Mouse (Mus musculus): ENCODE results near the gene Adh1. TPM values are rescaled to one million over a fixed set of nuclear protein-coding genes. Genes with fewer than 3 reads are reported as not detected.

The Adh1 gene
- polyA plus RNA-seq, 1 experiment from 2014 or later: 27.4 TPM

DNA sequence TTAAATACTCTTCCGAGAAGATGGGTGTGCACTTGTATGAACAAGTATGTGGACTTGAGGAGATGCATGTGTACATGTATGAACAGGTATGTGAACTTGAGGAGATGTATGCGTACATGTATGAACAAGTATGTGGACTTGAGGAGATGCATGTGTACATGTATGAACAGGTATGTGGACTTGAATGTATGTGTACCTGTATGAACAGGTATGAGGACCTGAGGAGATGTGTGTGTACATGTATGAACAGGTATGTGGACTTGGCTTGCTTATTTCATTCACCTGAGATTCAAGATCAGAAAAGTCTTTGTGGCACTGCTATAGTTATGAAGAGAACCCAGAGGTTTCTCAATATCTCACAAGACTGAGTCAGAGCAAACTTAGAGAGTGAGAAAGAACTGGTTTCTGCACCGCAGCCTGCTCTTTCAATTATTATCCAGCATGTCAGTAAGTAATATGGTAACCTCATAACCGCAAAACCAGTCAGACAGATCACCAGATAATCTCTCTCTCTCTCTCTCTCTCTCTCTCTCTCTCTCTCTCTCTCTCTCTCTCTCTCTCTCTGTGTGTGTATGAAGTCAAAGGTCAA lies 30.8 kb downstream of the Adh1 start:
- Histone ChIP-seq H3K4me1 (replicated peaks) (no peaks in the 10 kb centered on the region), H3K4me3 (no peak overlapping the region), H3K4me2 (no peak overlapping the region), H3K9me3 (replicated peaks) (no peaks in the 10 kb centered on the region), H3K36me3 (no peaks in the 10 kb centered on the region), H3K9ac (no peak overlapping the region), H3K27ac (no peak overlapping the region), H3K27me3 (no peaks in the 10 kb centered on the region)
- no peak for ATAC-seq (replicated peaks; ENCODE audit: insufficient number of reproducible peaks, insufficient read depth, low FRiP score, low read depth)
- WGBS: 86% methylated on average over 4 of the region's 4 CpGs

DNA sequence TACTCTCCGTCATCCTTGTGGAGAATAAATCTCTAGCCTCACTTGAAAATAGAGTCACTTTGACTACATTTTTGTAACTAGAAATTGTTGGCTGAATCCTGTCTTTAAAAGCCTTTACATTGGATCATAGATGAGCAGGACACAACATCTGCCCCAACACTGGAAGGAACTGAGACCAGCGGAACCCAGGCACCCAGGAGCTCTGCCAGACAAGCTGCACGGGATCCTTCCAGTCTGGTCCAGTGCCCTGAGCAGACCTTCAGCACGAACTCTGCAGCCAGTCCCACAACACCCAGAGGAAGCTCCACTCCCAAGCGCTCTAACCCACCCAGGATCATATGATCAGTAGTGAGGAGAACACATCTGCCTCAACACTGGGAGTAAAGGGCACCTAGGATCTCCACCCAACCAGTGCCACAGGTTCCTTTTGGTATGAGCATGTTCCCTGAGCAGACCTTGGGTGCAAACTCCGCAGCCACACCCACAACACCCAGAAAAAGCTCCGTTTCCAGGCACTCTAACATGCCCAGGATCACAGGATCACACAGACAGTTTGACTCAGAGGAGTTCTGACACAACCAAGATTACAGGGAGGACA lies 32.6 kb downstream of the Adh1 start:
- Histone ChIP-seq H3K9ac (no peak overlapping the region), H3K27me3 (no peaks in the 10 kb centered on the region), H3K4me2 (no peak overlapping the region), H3K4me3 (no peak overlapping the region), H3K9me3 (replicated peaks) (no peaks in the 10 kb centered on the region), H3K27ac (no peak overlapping the region), H3K4me1 (replicated peaks) (no peaks in the 10 kb centered on the region), H3K36me3 (no peaks in the 10 kb centered on the region)
- 84% methylated on average over 7 of the region's 7 CpGs for WGBS
- no peak for ATAC-seq (replicated peaks; ENCODE audit: insufficient number of reproducible peaks, insufficient read depth, low FRiP score, low read depth)

DNA sequence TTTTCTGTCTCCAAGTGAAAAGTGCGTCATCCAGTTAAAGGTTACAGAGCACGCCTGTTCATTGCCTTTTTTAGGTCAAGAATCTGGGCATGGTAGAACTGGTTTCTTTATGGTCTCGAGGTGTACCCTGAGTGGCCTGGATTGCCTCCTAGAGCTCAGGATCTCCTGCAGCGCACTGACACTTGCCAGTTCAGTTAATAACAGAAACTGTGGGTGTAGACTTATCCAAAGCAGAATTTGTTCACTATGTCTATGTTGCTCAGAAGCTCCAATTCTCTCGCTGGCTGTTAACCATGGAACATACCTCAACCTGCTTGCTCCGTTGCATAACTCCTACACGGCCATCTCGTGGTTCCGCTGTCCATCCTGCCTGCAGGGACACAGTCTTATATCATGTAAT lies 39.3 kb downstream of the Adh1 start:
- no peak for ATAC-seq (replicated peaks; ENCODE audit: insufficient number of reproducible peaks, insufficient read depth, low FRiP score, low read depth)
- no peaks in the 10 kb centered on the region for H3K9me3 ChIP-seq (replicated peaks)
- H3K27me3 ChIP-seq: no peaks in the 10 kb centered on the region
- 89% methylated on average over 9 of the region's 9 CpGs for WGBS
- no peaks in the 10 kb centered on the region for H3K36me3 ChIP-seq
- no peak overlapping the region for H3K4me2 ChIP-seq
- H3K9ac ChIP-seq: no peak overlapping the region
- H3K27ac ChIP-seq: no peak overlapping the region
- no peak overlapping the region for H3K4me3 ChIP-seq
- H3K4me1 ChIP-seq (replicated peaks): peaks cover 7% of the 10 kb centered on the region

DNA sequence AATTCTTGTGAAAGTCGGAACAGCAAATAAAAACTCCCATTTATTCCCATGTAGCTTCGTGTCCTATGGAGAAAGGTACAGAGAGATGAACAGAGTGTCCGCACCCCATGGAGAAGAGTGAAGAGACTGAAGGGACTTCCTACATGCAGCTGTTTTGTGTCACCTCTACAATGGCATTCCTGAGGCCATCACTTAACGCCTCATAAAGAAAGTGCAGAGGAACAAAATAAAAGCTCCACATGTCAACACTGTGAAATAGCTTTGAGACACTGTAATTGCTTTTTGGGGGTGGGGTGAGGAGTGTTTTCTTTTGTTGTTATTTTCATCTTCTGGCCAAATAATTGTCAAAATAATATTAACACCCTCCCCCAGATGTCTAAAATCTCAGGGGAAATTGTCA lies 41.9 kb downstream of the Adh1 start:
- Histone ChIP-seq H3K36me3 (no peaks in the 10 kb centered on the region), H3K4me2 (no peak overlapping the region), H3K9ac (no peak overlapping the region), H3K9me3 (replicated peaks) (no peaks in the 10 kb centered on the region), H3K27ac (no peak overlapping the region), H3K4me3 (no peak overlapping the region), H3K27me3 (no peaks in the 10 kb centered on the region), H3K4me1 (replicated peaks) (peaks cover 11% of the 10 kb centered on the region)
- ATAC-seq (replicated peaks; ENCODE audit: insufficient number of reproducible peaks, insufficient read depth, low FRiP score, low read depth): no peak
- 56% methylated on average over 4 of the region's 4 CpGs for WGBS

DNA sequence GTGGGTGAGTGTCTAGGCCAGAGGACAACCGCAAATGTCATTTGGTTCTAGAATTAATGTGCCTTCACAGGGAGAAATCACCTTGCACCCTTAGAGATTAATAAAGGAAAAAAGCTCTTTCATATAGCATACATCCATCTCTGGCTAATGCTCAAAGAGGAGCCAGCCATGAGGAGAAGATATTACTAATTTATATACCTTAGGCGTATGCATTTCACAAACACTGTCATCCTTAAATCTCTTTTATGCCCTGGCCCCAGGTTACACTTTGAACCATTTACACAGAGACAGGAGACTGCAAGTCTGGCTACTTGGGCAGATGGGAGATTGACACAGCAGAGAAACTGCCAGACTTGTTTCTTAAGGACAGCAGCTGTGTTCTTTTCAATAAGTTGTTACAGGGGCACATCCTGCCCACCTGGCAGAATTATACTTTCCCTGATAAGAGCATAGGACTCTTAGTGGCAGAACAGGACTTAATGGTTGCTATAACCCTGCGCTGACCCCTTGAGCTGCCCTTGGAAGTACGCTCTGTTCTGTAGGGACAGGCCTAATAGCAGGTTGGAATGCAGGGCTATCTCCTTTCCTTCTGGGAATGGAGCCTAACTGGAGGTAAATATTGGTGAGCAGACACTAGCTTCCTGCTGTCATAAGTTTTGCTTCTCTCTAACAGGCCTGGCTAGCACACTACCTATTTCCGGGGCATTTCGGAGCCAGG lies 43.1 kb downstream of the Adh1 start:
- Histone ChIP-seq H3K9ac (no peak overlapping the region), H3K27me3 (no peaks in the 10 kb centered on the region), H3K4me3 (no peak overlapping the region), H3K4me1 (replicated peaks) (peaks cover 11% of the 10 kb centered on the region), H3K9me3 (replicated peaks) (no peaks in the 10 kb centered on the region), H3K27ac (peak overlapping the region; percentile 20; the same call in 1 of the 2 replicates), H3K4me2 (no peak overlapping the region), H3K36me3 (no peaks in the 10 kb centered on the region)
- WGBS: 57% methylated on average over 6 of the region's 6 CpGs
- ATAC-seq (replicated peaks; ENCODE audit: insufficient number of reproducible peaks, insufficient read depth, low FRiP score, low read depth): no peak; the same call in 1 of the 2 replicates

DNA sequence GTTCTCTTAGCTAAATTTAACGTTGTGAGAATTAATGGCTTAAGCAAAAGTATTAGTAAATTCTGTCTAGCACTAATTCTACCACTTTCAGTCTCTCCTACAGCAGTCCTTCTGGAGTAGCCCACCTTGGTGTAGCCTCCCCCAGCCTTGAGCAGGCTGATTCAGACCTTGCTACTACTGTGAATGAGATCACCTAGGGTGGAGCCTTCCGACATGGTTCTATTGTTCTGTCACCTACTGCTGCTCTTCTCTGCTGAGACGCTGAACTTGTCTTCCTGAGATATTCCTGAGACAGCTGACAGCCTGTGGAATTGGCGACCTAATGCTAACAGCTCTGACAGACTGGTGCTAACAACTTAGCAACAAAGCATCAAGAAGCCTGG lies 43.7 kb downstream of the Adh1 start:
- peaks cover 11% of the 10 kb centered on the region for H3K4me1 ChIP-seq (replicated peaks)
- 41% methylated on average over 4 of the region's 4 CpGs for WGBS
- no peaks in the 10 kb centered on the region for H3K27me3 ChIP-seq
- no peaks in the 10 kb centered on the region for H3K36me3 ChIP-seq
- no peak; the same call in 1 of the 2 replicates for ATAC-seq (replicated peaks; ENCODE audit: insufficient number of reproducible peaks, insufficient read depth, low FRiP score, low read depth)
- H3K4me2 ChIP-seq: no peak overlapping the region
- no peak overlapping the region for H3K4me3 ChIP-seq
- peak overlapping the region; percentile 20; the same call in 1 of the 2 replicates for H3K27ac ChIP-seq
- H3K9ac ChIP-seq: no peak overlapping the region
- H3K9me3 ChIP-seq (replicated peaks): no peaks in the 10 kb centered on the region

DNA sequence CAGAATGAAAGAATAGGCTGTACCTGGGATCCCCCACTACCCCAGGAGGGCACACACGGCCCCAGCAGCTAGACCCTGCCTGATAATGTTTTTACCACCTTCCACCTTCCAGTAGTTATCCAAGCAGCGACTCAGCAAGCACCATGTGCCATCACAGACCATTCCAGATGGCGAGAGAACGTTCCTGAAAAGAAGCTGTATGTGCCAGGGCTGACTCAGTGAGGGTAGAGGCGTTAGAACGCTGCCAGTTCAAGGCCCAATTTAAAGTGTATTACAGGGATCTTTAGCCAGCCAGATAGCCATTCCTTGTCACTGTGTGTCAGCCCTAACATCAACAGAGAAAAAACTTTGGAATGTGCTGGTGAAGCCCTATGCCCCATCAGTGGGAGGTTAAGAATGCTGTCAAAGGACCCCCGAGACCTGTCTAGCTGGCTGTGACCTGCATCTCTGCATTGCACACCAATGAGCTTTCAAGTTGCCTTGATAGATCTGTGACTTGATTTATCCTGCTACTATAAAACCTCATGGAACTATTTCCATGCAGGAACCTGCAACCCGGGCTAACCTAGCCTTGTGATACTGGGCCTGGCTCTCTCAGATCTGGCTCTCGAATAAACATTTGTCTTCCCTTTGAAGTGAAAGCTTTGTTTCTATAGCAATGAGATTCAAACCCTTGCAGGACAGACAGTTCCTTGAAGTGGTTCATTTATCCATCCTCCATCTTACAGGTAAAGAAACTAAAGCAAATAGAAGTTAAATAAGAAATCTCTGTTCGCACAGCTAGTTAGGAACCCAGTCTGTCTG lies 44.9 kb downstream of the Adh1 start:
- H3K9ac ChIP-seq: no peak overlapping the region
- H3K36me3 ChIP-seq: no peaks in the 10 kb centered on the region
- no peaks in the 10 kb centered on the region for H3K27me3 ChIP-seq
- WGBS: 65% methylated on average over 10 of the region's 10 CpGs
- no peak overlapping the region for H3K27ac ChIP-seq
- no peak overlapping the region for H3K4me3 ChIP-seq
- H3K4me2 ChIP-seq: no peak overlapping the region
- no peaks in the 10 kb centered on the region for H3K9me3 ChIP-seq (replicated peaks)
- peaks cover 11% of the 10 kb centered on the region for H3K4me1 ChIP-seq (replicated peaks)
- no peak for ATAC-seq (replicated peaks; ENCODE audit: insufficient number of reproducible peaks, insufficient read depth, low FRiP score, low read depth)

DNA sequence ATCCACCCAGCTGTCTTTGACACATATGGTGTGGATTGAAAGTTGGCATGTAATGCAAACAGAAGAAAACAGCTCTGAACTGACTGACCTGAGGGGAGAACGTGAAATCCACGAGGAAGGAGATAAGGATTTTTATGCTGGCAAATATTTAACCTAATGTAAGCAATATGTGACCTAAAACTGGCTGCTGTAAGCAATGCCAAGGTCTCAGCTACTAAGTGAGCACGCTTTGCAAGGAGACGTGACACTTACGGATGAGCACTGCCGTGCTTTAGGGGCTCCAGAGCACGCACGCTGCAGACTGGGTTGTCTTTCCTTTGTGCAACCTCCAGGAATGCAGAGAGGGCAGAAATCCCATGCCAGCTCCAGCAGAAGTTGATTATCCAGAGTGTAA lies 45.5 kb downstream of the Adh1 start:
- 39% methylated on average over 8 of the region's 8 CpGs for WGBS
- Histone ChIP-seq H3K27me3 (no peaks in the 10 kb centered on the region), H3K27ac (no peak overlapping the region), H3K4me1 (replicated peaks) (peaks cover 11% of the 10 kb centered on the region), H3K9ac (no peak overlapping the region), H3K9me3 (replicated peaks) (no peaks in the 10 kb centered on the region), H3K4me2 (peak overlapping the region; percentile 19), H3K4me3 (no peak overlapping the region), H3K36me3 (no peaks in the 10 kb centered on the region)
- no peak for ATAC-seq (replicated peaks; ENCODE audit: insufficient number of reproducible peaks, insufficient read depth, low FRiP score, low read depth)

- Histone ChIP-seq H3K9me3 (replicated peaks) (no peaks in the 10 kb centered on the region), H3K36me3 (no peaks in the 10 kb centered on the region), H3K4me3 (no peak overlapping the region), H3K4me1 (replicated peaks) (0 out of 2 replicates have a peak, but pooled peaks cover 4% of the 10 kb centered on the region), H3K9ac (no peak overlapping the region), H3K4me2 (no peak overlapping the region), H3K27ac (no peak overlapping the region), H3K27me3 (no peaks in the 10 kb centered on the region)
- no peak for ATAC-seq (replicated peaks; ENCODE audit: insufficient number of reproducible peaks, insufficient read depth, low FRiP score, low read depth)
- 84% methylated on average over 8 of the region's 8 CpGs for WGBS
Measured at GRCm38 (mm10) chr3:138309910-138310309, 49.1 kb downstream of the Adh1 start.

- Histone ChIP-seq H3K4me2 (no peak overlapping the region), H3K4me1 (replicated peaks) (0 out of 2 replicates have a peak, but pooled peaks cover 4% of the 10 kb centered on the region), H3K36me3 (no peaks in the 10 kb centered on the region), H3K27ac (no peak overlapping the region), H3K4me3 (no peak overlapping the region), H3K9ac (no peak overlapping the region), H3K9me3 (replicated peaks) (no peaks in the 10 kb centered on the region), H3K27me3 (no peaks in the 10 kb centered on the region)
- 84% methylated on average over 6 of the region's 6 CpGs for WGBS
- ATAC-seq (replicated peaks; ENCODE audit: insufficient number of reproducible peaks, insufficient read depth, low FRiP score, low read depth): no peak
Measured at GRCm38 (mm10) chr3:138311015-138311414, 50.2 kb downstream of the Adh1 start.

DNA sequence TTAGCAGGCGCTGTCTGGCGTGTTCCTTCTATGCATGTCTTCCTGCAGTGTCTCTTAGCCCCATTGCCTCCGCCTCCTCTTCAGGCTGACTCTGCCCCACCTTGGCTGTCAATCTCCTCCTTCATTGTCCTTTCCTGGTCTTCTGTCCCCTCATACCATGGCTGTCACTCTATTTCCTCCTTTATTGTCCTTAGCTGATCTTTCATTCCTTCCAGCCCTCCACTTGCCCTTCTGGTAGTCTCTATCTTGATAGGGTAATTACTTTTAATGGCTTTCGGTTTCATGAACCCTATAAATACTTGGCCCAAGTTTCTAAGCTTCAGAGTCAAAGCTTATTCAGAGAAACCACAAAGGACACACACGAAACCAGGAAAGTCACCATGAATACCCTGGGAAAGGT lies 52.2 kb downstream of the Adh1 start, which contains the start of gene Adh6a:
Gene Adh6a (plus strand): TSS at position 322 of the 400 bp plus-strand sequence.
- H3K4me3 ChIP-seq: no peak within 1 kb of the TSS
- H3K9ac ChIP-seq: no peak within 1 kb of the TSS
- H3K4me2 ChIP-seq: no peak within 1 kb of the TSS
- no peak within 1 kb of the TSS for H3K27ac ChIP-seq
- 74% methylated on average over 5 of the region's 5 CpGs for WGBS
- H3K36me3 ChIP-seq: no peaks in the 10 kb centered on the region
- H3K4me1 ChIP-seq (replicated peaks): no peaks in the 10 kb centered on the region
- no peak for ATAC-seq (replicated peaks; ENCODE audit: insufficient number of reproducible peaks, insufficient read depth, low FRiP score, low read depth)
- no peaks in the 10 kb centered on the region for H3K27me3 ChIP-seq
- no peaks in the 10 kb centered on the region for H3K9me3 ChIP-seq (replicated peaks)
